In the genomic region with DNA sequence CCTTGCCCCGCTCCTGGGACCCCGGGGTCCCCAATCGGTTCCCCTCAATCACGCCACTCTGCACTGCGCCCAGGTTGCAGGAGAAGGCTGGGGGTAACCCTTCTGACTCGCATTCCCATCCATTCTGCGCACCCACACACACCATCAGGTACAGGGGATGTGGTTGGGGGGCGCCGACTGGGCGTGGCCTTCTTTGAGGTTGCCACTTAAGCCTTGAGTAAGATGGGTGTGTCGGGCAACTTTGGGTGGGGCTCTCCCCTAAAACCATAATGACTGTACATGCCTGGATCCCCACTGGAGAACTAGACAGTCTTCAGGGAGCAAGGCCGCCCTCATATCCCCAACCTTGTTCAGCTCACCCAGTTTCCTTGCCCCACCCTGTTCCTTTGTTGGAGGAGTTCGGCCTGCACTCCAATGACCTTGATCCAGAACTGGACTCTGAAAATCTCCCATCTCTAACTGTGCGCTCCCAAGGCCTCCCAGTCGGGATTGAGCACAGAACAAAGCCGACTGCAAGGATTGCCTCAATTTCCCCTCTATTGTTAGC, we compare ENCODE assay signal across 8 mouse cellular contexts. TPM values are rescaled to one million over a fixed set of nuclear protein-coding genes. Genes with fewer than 3 reads are reported as not detected.
DNase-seq lines count a peak whose midpoint lies in the region; ATAC-seq and TF ChIP-seq lines count a peak whose summit lies in the region.

No protein-coding gene starts in this region.

- H3K27ac ChIP-seq in heart, embryonic 16.5 days (ENCODE audit: low read length) = no peak overlapping the region
- peak overlapping the region; percentile 26; the same call in 1 of the 2 replicates for H3K27ac ChIP-seq in ES-E14 (ENCODE audit: insufficient read depth, low read depth, low read length, poor library complexity, severe bottlenecking)
- H3K27ac ChIP-seq in forebrain, embryonic 10.5 days = peak overlapping the region; percentile 92
- H3K27ac ChIP-seq in liver, embryonic 14.5 days = no peak overlapping the region

- H3K27me3 ChIP-seq in heart, embryonic 16.5 days (ENCODE audit: control insufficient read depth, insufficient read depth, low read length) = peaks cover 35% of the 10 kb centered on the region
- peaks cover 68% of the 10 kb centered on the region for H3K27me3 ChIP-seq in forebrain, embryonic 10.5 days (ENCODE audit: poor library complexity, severe bottlenecking)
- H3K27me3 ChIP-seq in liver, embryonic 14.5 days (ENCODE audit: control insufficient read depth, insufficient read depth, low read length) = peaks cover 36% of the 10 kb centered on the region

- H3K9ac ChIP-seq in heart, embryonic 16.5 days (ENCODE audit: low read length) = no peak overlapping the region
- H3K9ac ChIP-seq in ES-E14 (ENCODE audit: insufficient read depth, low read depth, low read length, poor library complexity, severe bottlenecking) = peak overlapping the region; percentile 52
- no peak overlapping the region for H3K9ac ChIP-seq in liver, embryonic 14.5 days (replicated peaks)

- TF ChIP-seq EP300 in liver, embryonic 14.5 days (IDR thresholded peaks at IDR 0.05; ENCODE audit: low read depth) = no peak

- peak overlapping the region; percentile 33 for H3K4me3 ChIP-seq in heart, embryonic 16.5 days (ENCODE audit: low read length)
- peak overlapping the region; percentile 61 to 66 for H3K4me3 ChIP-seq in ES-E14 (ENCODE audit: insufficient read depth in 1 of 2, low read depth in 1 of 2, low read length in 2 of 2, poor library complexity in 1 of 2, severe bottlenecking in 1 of 2)
- H3K4me3 ChIP-seq in forebrain, embryonic 10.5 days = peak overlapping the region; percentile 75
- H3K4me3 ChIP-seq in liver, embryonic 14.5 days (ENCODE audit: insufficient read depth in 1 of 2, low read depth in 2 of 2, low read length in 2 of 2) = no peak overlapping the region

- H3K9me3 ChIP-seq in heart, embryonic 16.5 days (replicated peaks; ENCODE audit: control insufficient read depth, low read length) = no peaks in the 10 kb centered on the region
- H3K9me3 ChIP-seq in ES-E14 (ENCODE audit: control insufficient read depth, insufficient read depth, low read depth, low read length) = no peaks in the 10 kb centered on the region
- H3K9me3 ChIP-seq in forebrain, embryonic 10.5 days = no peaks in the 10 kb centered on the region
- H3K9me3 ChIP-seq in liver, embryonic 14.5 days (ENCODE audit: control insufficient read depth, low read length) = no peaks in the 10 kb centered on the region

- WGBS in heart, embryonic 16.5 days = 11% methylated on average over 16 of the region's 16 CpGs
- 3% methylated on average over 16 of the region's 16 CpGs for WGBS in forebrain, embryonic 10.5 days
- WGBS in liver, embryonic 14.5 days (ENCODE audit: insufficient replicate concordance) = 9% methylated on average over 16 of the region's 16 CpGs

- ATAC-seq in heart, embryonic 16.5 days (replicated peaks; ENCODE audit: extremely low read depth, insufficient read depth, low FRiP score) = no peak
- ATAC-seq in liver, embryonic 14.5 days (ENCODE audit: insufficient read depth) = no peak

- H3K4me2 ChIP-seq in heart, embryonic 16.5 days (ENCODE audit: low read depth, low read length) = peak overlapping the region; percentile 52
- H3K4me2 ChIP-seq in liver, embryonic 14.5 days (ENCODE audit: low read depth) = peak overlapping the region; percentile 53

- no peak for DNase-seq in heart, postnatal 4 days
- DNase-seq in ES-E14 (ENCODE audit: low read depth, low spot score) = peak; percentile 22
- DNase-seq in forebrain, embryonic 10.5 days (ENCODE audit: extremely low spot score, low spot score) = peak; percentile 31
- DNase-seq in liver, embryonic 14.5 days (ENCODE audit: low read depth in 3 of 3, low spot score in 3 of 3) = no peak
- DNase-seq in layer of hippocampus, adult 9-10 months (ENCODE audit: low spot score) = no peak
- DNase-seq in kidney, adult 11 months = no peak
- DNase-seq in layer of hippocampus, adult 8-10 months (ENCODE audit: low spot score in 2 of 2) = no peak

- in situ Hi-C loops in ES-E14 (cut with MboI; ENCODE audit: low sequenced_read_pairs in 2 of 2, unreplicated experiment in 2 of 2) = no loop called here

- peaks cover 22% of the 10 kb centered on the region for H3K4me1 ChIP-seq in heart, embryonic 16.5 days (ENCODE audit: control insufficient read depth, insufficient read depth, low read length)
- peaks cover 2 to 14% of the 10 kb centered on the region in 2 experiments; a peak in 2 of 4 replicates for H3K4me1 ChIP-seq in ES-E14 (ENCODE audit: control insufficient read depth in 2 of 2, insufficient read depth in 2 of 2, low read length in 2 of 2, poor library complexity in 1 of 2)
- H3K4me1 ChIP-seq in forebrain, embryonic 10.5 days = peaks cover 72% of the 10 kb centered on the region
- peaks cover 15 to 34% of the 10 kb centered on the region in 2 experiments for H3K4me1 ChIP-seq in liver, embryonic 14.5 days (replicated peaks; ENCODE audit: control insufficient read depth in 2 of 2, insufficient read depth in 2 of 2, low read length in 1 of 2)

- no peaks in the 10 kb centered on the region for H3K36me3 ChIP-seq in heart, embryonic 16.5 days (ENCODE audit: control insufficient read depth, insufficient read depth)
- H3K36me3 ChIP-seq in ES-E14 (ENCODE audit: control insufficient read depth, insufficient read depth, low read length, poor library complexity, severe bottlenecking) = no peaks in the 10 kb centered on the region
- 0 out of 2 replicates have a peak, but pooled peaks cover 1% of the 10 kb centered on the region for H3K36me3 ChIP-seq in forebrain, embryonic 10.5 days (replicated peaks)
- no peaks in the 10 kb centered on the region for H3K36me3 ChIP-seq in liver, embryonic 14.5 days (replicated peaks; ENCODE audit: control insufficient read depth, insufficient read depth, low read depth)

- no peak for TF ChIP-seq CTCF in liver, embryonic 14.5 days (IDR thresholded peaks at IDR 0.05; ENCODE audit: low read depth)

TF ChIP-seq in ES-E14, 5 proteins besides CTCF, POLR2A, EP300 and RAD21:
- TF ChIP-seq ZNF384 (IDR thresholded peaks at IDR 0.05; ENCODE audit: low read depth, low read length) (no peak), CHD2 (IDR thresholded peaks at IDR 0.05; ENCODE audit: low read depth, low read length) (no peak), MAFK (IDR thresholded peaks at IDR 0.05; ENCODE audit: insufficient read depth, low read depth, low read length) (no peak), HCFC1 (IDR thresholded peaks at IDR 0.05; ENCODE audit: borderline replicate concordance, insufficient read depth, low read length) (no peak), ZC3H11A (IDR thresholded peaks at IDR 0.05; ENCODE audit: borderline replicate concordance, low read depth, low read length) (no peak)

RNA-seq across cellular contexts. Expression of gene Tubb3, which starts 0.6 kb away (rescaled TPM):
- polyA plus RNA-seq in heart, embryonic 16.5 days (2015; fragmentation: Nextera tagmentation; extraction: Ambion mirVana) = 4.6 and 6.9 TPM in 2 replicates
- 1 to 10 TPM; 1.8 to 2.5 TPM for total RNA-seq in heart, postnatal 4 days (2021)
- 69.1 and 117 TPM in 2 replicates for total RNA-seq in ES-E14 (2012; rRNA removed)
- polyA plus RNA-seq in forebrain, embryonic 10.5 days (2016; fragmentation: Nextera tagmentation; extraction: Ambion mirVana) = 205 and 261 TPM in 2 replicates
- 0.70 and 3.8 TPM in 2 replicates for polyA plus RNA-seq in liver, embryonic 14.5 days (2012; rRNA removed)
- 0.29 and 0.42 TPM in 2 replicates for polyA plus RNA-seq in liver, embryonic 14.5 days (2014; fragmentation: Nextera tagmentation; extraction: Ambion mirVana)
- total RNA-seq in layer of hippocampus, adult 8-10 months (2022) = 100 to 1,000 TPM; 265 to 291 (median 279) TPM

RNA-seq across cellular contexts. Expression of gene Mc1r, which starts 4.9 kb away (rescaled TPM):
- polyA plus RNA-seq in heart, embryonic 16.5 days (2015; fragmentation: Nextera tagmentation; extraction: Ambion mirVana) = 0.04 and 0.13 TPM in 2 replicates
- total RNA-seq in heart, postnatal 4 days (2021) = not detected
- 0.27 and 0.42 TPM in 2 replicates for total RNA-seq in ES-E14 (2012; rRNA removed)
- polyA plus RNA-seq in forebrain, embryonic 10.5 days (2016; fragmentation: Nextera tagmentation; extraction: Ambion mirVana) = 0.06 and 0.07 TPM in 2 replicates
- 0.03 TPM in 2 replicates for polyA plus RNA-seq in liver, embryonic 14.5 days (2012; rRNA removed)
- not detected in 2 replicates for polyA plus RNA-seq in liver, embryonic 14.5 days (2014; fragmentation: Nextera tagmentation; extraction: Ambion mirVana)
- under 1 TPM in 1 of 4 experiments, not detected in 3; 0.08 TPM for total RNA-seq in layer of hippocampus, adult 8-10 months (2022)

RNA-seq across cellular contexts. Expression of gene Def8, which starts 11.5 kb away (rescaled TPM):
- 31.3 and 31.8 TPM in 2 replicates for polyA plus RNA-seq in heart, embryonic 16.5 days (2015; fragmentation: Nextera tagmentation; extraction: Ambion mirVana)
- 10 to 100 TPM; 65.4 to 68.0 TPM for total RNA-seq in heart, postnatal 4 days (2021)
- total RNA-seq in ES-E14 (2012; rRNA removed) = 34.3 and 42.5 TPM in 2 replicates
- polyA plus RNA-seq in forebrain, embryonic 10.5 days (2016; fragmentation: Nextera tagmentation; extraction: Ambion mirVana) = 45.9 and 49.9 TPM in 2 replicates
- polyA plus RNA-seq in liver, embryonic 14.5 days (2012; rRNA removed) = 7.1 and 8.0 TPM in 2 replicates
- polyA plus RNA-seq in liver, embryonic 14.5 days (2014; fragmentation: Nextera tagmentation; extraction: Ambion mirVana) = 10.5 and 12.6 TPM in 2 replicates
- 10 to 100 TPM; 48.1 to 59.4 (median 54.5) TPM for total RNA-seq in layer of hippocampus, adult 8-10 months (2022)

RNA-seq across cellular contexts. Expression of gene Tcf25, which starts 38.3 kb away (rescaled TPM):
- polyA plus RNA-seq in heart, embryonic 16.5 days (2015; fragmentation: Nextera tagmentation; extraction: Ambion mirVana) = 143 and 152 TPM in 2 replicates
- 100 to 1,000 TPM; 174 to 178 TPM for total RNA-seq in heart, postnatal 4 days (2021)
- 87.2 and 114 TPM in 2 replicates for total RNA-seq in ES-E14 (2012; rRNA removed)
- 146 and 151 TPM in 2 replicates for polyA plus RNA-seq in forebrain, embryonic 10.5 days (2016; fragmentation: Nextera tagmentation; extraction: Ambion mirVana)
- 37.8 and 45.6 TPM in 2 replicates for polyA plus RNA-seq in liver, embryonic 14.5 days (2012; rRNA removed)
- polyA plus RNA-seq in liver, embryonic 14.5 days (2014; fragmentation: Nextera tagmentation; extraction: Ambion mirVana) = 44.0 and 53.1 TPM in 2 replicates
- 100 to 1,000 TPM; 466 to 571 (median 498) TPM for total RNA-seq in layer of hippocampus, adult 8-10 months (2022)

Comparison
In these comparisons a context has a peak if more than half of its experiments do, and no peak if none do; other contexts are left out.
1. H3K27ac ChIP-seq: peak in ES-E14 (single experiment) and forebrain, embryonic 10.5 days (single experiment); none in heart, embryonic 16.5 days (single experiment) and liver, embryonic 14.5 days (single experiment).
2. H3K4me3 ChIP-seq: peak in heart, embryonic 16.5 days (single experiment), ES-E14 (2 of 2) and forebrain, embryonic 10.5 days (single experiment); none in liver, embryonic 14.5 days (0 of 2).
3. DNase-seq: peak in ES-E14 (single experiment) and forebrain, embryonic 10.5 days (single experiment); none in heart, postnatal 4 days (single experiment), liver, embryonic 14.5 days (0 of 3), layer of hippocampus, adult 9-10 months (single experiment), kidney, adult 11 months (single experiment) and layer of hippocampus, adult 8-10 months (0 of 2).
4. RNA of gene Tubb3, which starts 0.6 kb away (total RNA-seq): 265 to 291 TPM in layer of hippocampus, adult 8-10 months and 69.1 to 117 TPM in ES-E14; 1.8 to 2.5 TPM in heart, postnatal 4 days; every median in the first group is over 10 times any median in the second.